9 mouse cellular contexts compared by ENCODE assay signal in the genomic region with DNA sequence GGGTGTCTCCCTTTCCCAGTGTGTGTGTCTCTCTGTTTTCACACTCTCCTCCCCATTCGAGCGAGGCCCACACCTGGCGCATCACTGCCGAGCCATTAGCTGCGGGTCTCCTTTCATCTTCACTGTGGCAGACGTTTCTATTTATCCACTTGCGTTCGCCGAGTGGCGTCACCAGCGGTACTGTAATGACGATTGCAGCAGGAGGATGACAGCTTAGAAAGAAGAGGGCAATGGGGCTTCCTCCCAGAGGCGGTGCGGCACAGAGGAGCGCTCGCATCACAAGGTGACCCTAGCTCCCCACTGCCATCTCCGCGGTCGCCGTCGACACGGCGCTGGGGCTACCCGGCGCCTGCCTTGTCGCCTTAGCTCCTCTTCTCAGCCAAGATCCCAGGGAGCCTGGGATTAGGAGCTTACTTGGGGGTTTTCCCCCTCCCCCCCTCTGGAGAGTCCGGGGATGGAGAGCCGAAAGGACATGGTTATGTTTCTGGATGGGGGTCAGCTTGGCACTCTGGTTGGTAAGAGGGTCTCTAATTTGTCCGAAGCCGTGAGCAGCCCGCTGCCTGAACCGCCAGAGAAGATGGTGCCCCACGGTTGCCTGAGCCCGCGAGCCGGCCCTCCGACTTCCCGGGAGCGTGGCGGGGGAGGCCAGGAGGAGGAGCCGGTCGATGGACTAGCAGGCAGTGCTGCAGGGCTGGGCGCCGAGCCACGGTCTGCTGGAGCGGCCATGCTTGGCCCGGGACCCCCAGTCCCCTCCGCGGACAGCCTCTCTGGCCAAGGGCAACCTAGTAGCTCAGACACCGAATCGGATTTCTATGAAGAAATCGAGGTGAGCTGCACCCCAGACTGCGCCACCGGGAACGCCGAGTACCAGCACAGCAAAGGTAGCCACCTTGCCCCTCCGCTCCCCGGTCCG. TPM values are rescaled to one million over a fixed set of nuclear protein-coding genes. Genes with fewer than 3 reads are reported as not detected.
DNase-seq lines count a peak whose midpoint lies in the region; ATAC-seq and TF ChIP-seq lines count a peak whose summit lies in the region.
"Had no signal": no experiment of that assay in that cellular context is flagged by ENCODE, and none has a peak within 500 bp of the region (broad histone marks: within the 10 kb centered on the region; RNA-seq: fewer than 3 reads in every experiment).

Gene Evx1 (plus strand): TSS at position 108 of the 913 bp plus-strand sequence.

- no peak for TF ChIP-seq CTCF in hindbrain, postnatal 0 days (IDR thresholded peaks at IDR 0.05; ENCODE audit: low read depth)
- TF ChIP-seq CTCF in left cerebral cortex, adult 2 months (IDR thresholded peaks at IDR 0.05), result no peak

- no peak within 1 kb of the TSS for H3K9ac ChIP-seq in kidney, embryonic 16.5 days (replicated peaks; ENCODE audit: low read length)
- H3K9ac ChIP-seq in embryonic facial prominence, embryonic 12.5 days, result no peak within 1 kb of the TSS
- no peak within 1 kb of the TSS for H3K9ac ChIP-seq in hindbrain, postnatal 0 days (replicated peaks; ENCODE audit: low read length)
- H3K9ac ChIP-seq in neural tube, embryonic 11.5 days (ENCODE audit: low read length), result peak within 1 kb of the TSS; percentile 10; the same call in 1 of the 2 replicates
- H3K9ac ChIP-seq: liver, embryonic 15.5 days had no signal

- no peak for DNase-seq in kidney, adult 11 months
- peak; percentile 25 for DNase-seq in hindbrain, postnatal 0 days (ENCODE audit: low spot score)
- DNase-seq in neural tube, embryonic 11.5 days (ENCODE audit: low spot score), result peak; percentile 56
- DNase-seq in layer of hippocampus, postnatal 36 days, result no peak
- DNase-seq in left cerebral cortex, adult 2 months (ENCODE audit: extremely low spot score in 1 of 2, low spot score in 2 of 2), result no peak

- intact Hi-C loops in left cerebral cortex, adult 2 months (cut with DNase I), result loop anchor here (2.0 to 5.0 kb wide), 3 partner anchors 56 to 309 kb away; partner anchors contain the start of gene Hoxa2

- H3K4me1 ChIP-seq in kidney, embryonic 16.5 days (ENCODE audit: insufficient read depth, low read length), result peaks cover 25% of the 10 kb centered on the region
- peaks cover 17% of the 10 kb centered on the region for H3K4me1 ChIP-seq in embryonic facial prominence, embryonic 12.5 days
- H3K4me1 ChIP-seq in hindbrain, postnatal 0 days (ENCODE audit: insufficient read depth, low read length), result no peaks in the 10 kb centered on the region; the same call in 1 of the 2 replicates
- 0 out of 2 replicates have a peak, but pooled peaks cover 5% of the 10 kb centered on the region for H3K4me1 ChIP-seq in neural tube, embryonic 11.5 days (ENCODE audit: control insufficient read depth, insufficient read depth, low read length)

- 0 out of 2 replicates have a peak, but pooled peaks have one; percentile 11 for ATAC-seq in kidney, embryonic 16.5 days (ENCODE audit: low FRiP score, low TSS enrichment)
- ATAC-seq in embryonic facial prominence, embryonic 12.5 days (ENCODE audit: insufficient number of reproducible peaks, insufficient read depth, low FRiP score, low TSS enrichment), result no peak
- ATAC-seq in hindbrain, postnatal 0 days, result no peak
- ATAC-seq in neural tube, embryonic 11.5 days (ENCODE audit: insufficient read depth, low FRiP score, low TSS enrichment), result no peak

- H3K27ac ChIP-seq in kidney, embryonic 16.5 days (ENCODE audit: low read length), result no peak within 1 kb of the TSS
- no peak within 1 kb of the TSS for H3K27ac ChIP-seq in embryonic facial prominence, embryonic 12.5 days
- H3K27ac ChIP-seq in hindbrain, postnatal 0 days, result no peak within 1 kb of the TSS
- H3K27ac ChIP-seq in neural tube, embryonic 11.5 days (ENCODE audit: low read depth, low read length), result 0 out of 2 replicates have a peak within 1 kb of the TSS, but pooled peaks have one; percentile 27
- H3K27ac ChIP-seq in left cerebral cortex, adult 2 months, result no peak within 1 kb of the TSS
- H3K27ac ChIP-seq: liver, embryonic 15.5 days had no signal

- no peaks in the 10 kb centered on the region for H3K36me3 ChIP-seq in kidney, embryonic 16.5 days (ENCODE audit: insufficient read depth, low read length)
- H3K36me3 ChIP-seq in embryonic facial prominence, embryonic 12.5 days, result no peaks in the 10 kb centered on the region
- H3K36me3 ChIP-seq in hindbrain, postnatal 0 days (ENCODE audit: insufficient read depth, low read length), result no peaks in the 10 kb centered on the region
- no peaks in the 10 kb centered on the region for H3K36me3 ChIP-seq in neural tube, embryonic 11.5 days (ENCODE audit: control insufficient read depth, insufficient read depth, low read length)
- H3K36me3 ChIP-seq: liver, embryonic 15.5 days had no signal

- peaks cover 93% of the 10 kb centered on the region for H3K27me3 ChIP-seq in kidney, embryonic 16.5 days (ENCODE audit: insufficient read depth, low read length)
- H3K27me3 ChIP-seq in embryonic facial prominence, embryonic 12.5 days, result peaks cover 93% of the 10 kb centered on the region
- H3K27me3 ChIP-seq in hindbrain, postnatal 0 days (ENCODE audit: insufficient read depth, low read length), result peaks cover 84% of the 10 kb centered on the region
- H3K27me3 ChIP-seq in neural tube, embryonic 11.5 days (ENCODE audit: control insufficient read depth, insufficient read depth, low read length), result peaks cover 98% of the 10 kb centered on the region

- no peaks in the 10 kb centered on the region for H3K9me3 ChIP-seq in kidney, embryonic 16.5 days (ENCODE audit: low read length)
- H3K9me3 ChIP-seq in embryonic facial prominence, embryonic 12.5 days, result no peaks in the 10 kb centered on the region
- H3K9me3 ChIP-seq in hindbrain, postnatal 0 days (ENCODE audit: low read length), result no peaks in the 10 kb centered on the region
- H3K9me3 ChIP-seq in neural tube, embryonic 11.5 days (ENCODE audit: control insufficient read depth, low read length), result no peaks in the 10 kb centered on the region
- H3K9me3 ChIP-seq: liver, embryonic 15.5 days had no signal

- under 1% methylated on average over 59 of the region's 59 CpGs for WGBS in kidney, embryonic 16.5 days
- WGBS in embryonic facial prominence, embryonic 12.5 days, result under 1% methylated on average over 59 of the region's 59 CpGs
- 1% methylated on average over 58 of the region's 59 CpGs for WGBS in hindbrain, postnatal 0 days
- under 1% methylated on average over 57 of the region's 59 CpGs for WGBS in neural tube, embryonic 11.5 days

- peak within 1 kb of the TSS; percentile 33 for H3K4me2 ChIP-seq in kidney, embryonic 16.5 days (replicated peaks; ENCODE audit: low read depth, low read length)
- 0 out of 2 replicates have a peak within 1 kb of the TSS, but pooled peaks have one; percentile 15 for H3K4me2 ChIP-seq in embryonic facial prominence, embryonic 12.5 days (replicated peaks)
- H3K4me2 ChIP-seq in hindbrain, postnatal 0 days (ENCODE audit: low read depth, low read length), result no peak within 1 kb of the TSS
- peak within 1 kb of the TSS; percentile 19 for H3K4me2 ChIP-seq in neural tube, embryonic 11.5 days (ENCODE audit: low read depth)
- H3K4me2 ChIP-seq: liver, embryonic 15.5 days had no signal

- H3K4me3 ChIP-seq in kidney, embryonic 16.5 days (ENCODE audit: low read length), result peak within 1 kb of the TSS; percentile 28
- peak within 1 kb of the TSS; percentile 2 for H3K4me3 ChIP-seq in embryonic facial prominence, embryonic 12.5 days
- peak within 1 kb of the TSS; percentile 17; the same call in 1 of the 2 replicates for H3K4me3 ChIP-seq in hindbrain, postnatal 0 days (ENCODE audit: low read length)
- H3K4me3 ChIP-seq in neural tube, embryonic 11.5 days (ENCODE audit: low read depth, low read length), result peak within 1 kb of the TSS; percentile 20
- H3K4me3 ChIP-seq in left cerebral cortex, adult 2 months, result no peak within 1 kb of the TSS
- H3K4me3 ChIP-seq: liver, embryonic 15.5 days had no signal

RNA-seq across cellular contexts. Expression of gene Evx1, which starts in this region (rescaled TPM):
- polyA plus RNA-seq in kidney, embryonic 16.5 days (2015; fragmentation: Nextera tagmentation; extraction: Ambion mirVana), result not detected in 2 replicates
- polyA plus RNA-seq in embryonic facial prominence, embryonic 12.5 days (2016; fragmentation: Nextera tagmentation; extraction: Ambion mirVana), result 0.20 and 0.47 TPM in 2 replicates
- 2.0 and 6.2 TPM in 2 replicates for total RNA-seq in hindbrain, postnatal 0 days (2014; rRNA removed)
- 1.3 and 2.1 TPM in 2 replicates for polyA plus RNA-seq in hindbrain, postnatal 0 days (2015; fragmentation: Nextera tagmentation; extraction: Ambion mirVana)
- polyA plus RNA-seq in neural tube, embryonic 11.5 days (2014; fragmentation: Nextera tagmentation; extraction: Ambion mirVana), result 1.9 TPM in 2 replicates
- not detected for total RNA-seq in layer of hippocampus, postnatal 36 days (2021)
- total RNA-seq in left cerebral cortex, adult 2 months (2021), result not detected
- polyA plus RNA-seq: liver, embryonic 15.5 days; small intestine, adult 2 months had no signal

Comparison
In these comparisons a context has a peak if more than half of its experiments do, and no peak if none do; other contexts are left out.
1. Peak in ATAC-seq, H3K4me3 ChIP-seq and H3K4me2 ChIP-seq in kidney, embryonic 16.5 days; RNA of the gene not detected or under 1 TPM.
2. DNase-seq: peak in hindbrain, postnatal 0 days (single experiment) and neural tube, embryonic 11.5 days (single experiment); none in kidney, adult 11 months (single experiment), layer of hippocampus, postnatal 36 days (0 of 2) and left cerebral cortex, adult 2 months (0 of 2).